Mouse (Mus musculus) hindbrain, embryonic 15.5 days (tissue): Measurements from ENCODE around the gene Rgcc. TPM values are rescaled to one million over a fixed set of nuclear protein-coding genes. Genes with fewer than 3 reads are reported as not detected.

Experiments used
- ATAC-seq: fragments of 200-750 bp; cut with Nextera tagmentation; 2 replicates; pipeline ENCODE4 v1.8.0; 2017; ENCODE audit warnings: low read depth, moderate number of reproducible peaks, moderate TSS enrichment; ENCODE audit not compliant: low FRiP score
- H3K27ac ChIP-seq: fragments of 300-500 bp; sonication (generic); replicated peaks from 2 replicates; pipeline ENCODE4 v1.5.1; 2015; ENCODE audit warnings: mild to moderate bottlenecking, inconsistent platforms
- H3K27me3 ChIP-seq: fragments of 300-500 bp; sonication (generic); 2 replicates; pipeline ENCODE4 v1.6.1; 2015; ENCODE audit warnings: control low read depth, inconsistent platforms
- H3K36me3 ChIP-seq: fragments of 300-500 bp; sonication (generic); 2 replicates; pipeline ENCODE4 v1.6.1; 2015; ENCODE audit warnings: control low read depth, inconsistent platforms
- H3K4me1 ChIP-seq: fragments of 300-500 bp; sonication (generic); replicated peaks from 2 replicates; pipeline ENCODE4 v1.6.1; 2015; ENCODE audit warnings: control low read depth, inconsistent platforms
- H3K4me2 ChIP-seq: fragments of 300-500 bp; sonication (generic); 2 replicates; pipeline ENCODE4 v1.6.1; 2015; ENCODE audit warnings: moderate library complexity, mild to moderate bottlenecking, inconsistent platforms
- H3K4me3 ChIP-seq: fragments of 300-500 bp; sonication (generic); 2 replicates; pipeline ENCODE4 v1.5.1; 2015; ENCODE audit warnings: mild to moderate bottlenecking, inconsistent platforms
- H3K9ac ChIP-seq: fragments of 300-500 bp; sonication (generic); 2 replicates; pipeline ENCODE4 v1.6.1; 2015; ENCODE audit warnings: inconsistent platforms
- H3K9me3 ChIP-seq: fragments of 300-500 bp; sonication (generic); 2 replicates; pipeline ENCODE4 v1.6.1; 2016; ENCODE audit warnings: control low read depth, inconsistent platforms
- whole genome bisulfite sequencing: fragments of 180-500 bp; shearing (Covaris S2); methylation state at CpG from one replicate; pipeline ENCODE4 v1.1.7; 2015; 5-methylcytosine and 5-hydroxymethylcytosine counted together
- polyA plus RNA-seq: library from polyadenylated mRNA; unstranded; fragments of >200 nt; fragmentation: Nextera tagmentation; extraction: Ambion mirVana; gene quantifications from 2 replicates; pipeline ENCODE4 v1.2.1, GENCODE M21; 2015

Gene Rgcc
- polyA plus RNA-seq, 1 experiment from 2014 or later, result 40.4 TPM

DNA sequence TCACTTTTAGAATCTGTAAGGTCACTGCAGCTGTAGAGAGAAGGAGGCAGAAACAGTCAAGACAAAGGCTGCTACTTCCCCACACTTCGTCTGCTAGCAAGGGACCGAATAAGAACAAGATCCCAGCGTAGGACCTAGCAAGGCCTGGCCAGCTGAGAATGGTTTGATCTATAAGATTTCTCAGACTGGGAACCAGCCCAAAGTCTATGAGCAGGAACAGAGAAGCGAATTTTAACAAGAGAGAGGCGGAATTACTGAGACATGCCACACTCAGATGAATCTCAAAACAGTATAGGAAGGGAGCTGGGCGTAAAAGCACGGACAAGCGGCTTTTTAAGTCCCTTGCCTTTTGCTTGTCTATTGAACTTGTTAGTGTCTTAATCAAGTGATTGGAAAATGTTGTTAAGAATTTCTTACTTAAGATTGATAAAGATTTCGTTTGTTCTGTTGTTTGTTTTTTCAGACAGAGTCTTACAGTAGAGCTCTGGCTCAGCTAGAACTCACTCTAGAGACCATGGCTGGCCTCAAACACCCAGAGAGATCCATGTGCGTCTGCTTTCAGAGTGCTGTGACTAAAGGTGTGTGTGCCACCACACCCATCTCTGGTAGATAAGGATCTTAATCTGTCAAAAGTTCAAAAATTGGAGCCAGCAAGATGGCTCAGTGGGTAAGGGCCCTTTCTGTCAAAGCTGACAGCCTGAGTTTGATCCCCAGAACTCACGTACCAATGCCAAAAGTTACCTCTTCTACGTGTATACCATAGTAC, 13.0 kb upstream of the Rgcc start:
- no peaks in the 10 kb centered on the region for H3K36me3 ChIP-seq
- H3K9ac ChIP-seq, result no peak overlapping the region
- no peak overlapping the region for H3K4me2 ChIP-seq
- H3K4me1 ChIP-seq, result no peaks in the 10 kb centered on the region
- 79% methylated on average over 12 of the region's 12 CpGs for WGBS
- H3K27ac ChIP-seq, result peak overlapping the region; percentile 65
- H3K9me3 ChIP-seq, result no peaks in the 10 kb centered on the region
- no peaks in the 10 kb centered on the region for H3K27me3 ChIP-seq
- H3K4me3 ChIP-seq, result no peak overlapping the region
- ATAC-seq, result no peak

DNA sequence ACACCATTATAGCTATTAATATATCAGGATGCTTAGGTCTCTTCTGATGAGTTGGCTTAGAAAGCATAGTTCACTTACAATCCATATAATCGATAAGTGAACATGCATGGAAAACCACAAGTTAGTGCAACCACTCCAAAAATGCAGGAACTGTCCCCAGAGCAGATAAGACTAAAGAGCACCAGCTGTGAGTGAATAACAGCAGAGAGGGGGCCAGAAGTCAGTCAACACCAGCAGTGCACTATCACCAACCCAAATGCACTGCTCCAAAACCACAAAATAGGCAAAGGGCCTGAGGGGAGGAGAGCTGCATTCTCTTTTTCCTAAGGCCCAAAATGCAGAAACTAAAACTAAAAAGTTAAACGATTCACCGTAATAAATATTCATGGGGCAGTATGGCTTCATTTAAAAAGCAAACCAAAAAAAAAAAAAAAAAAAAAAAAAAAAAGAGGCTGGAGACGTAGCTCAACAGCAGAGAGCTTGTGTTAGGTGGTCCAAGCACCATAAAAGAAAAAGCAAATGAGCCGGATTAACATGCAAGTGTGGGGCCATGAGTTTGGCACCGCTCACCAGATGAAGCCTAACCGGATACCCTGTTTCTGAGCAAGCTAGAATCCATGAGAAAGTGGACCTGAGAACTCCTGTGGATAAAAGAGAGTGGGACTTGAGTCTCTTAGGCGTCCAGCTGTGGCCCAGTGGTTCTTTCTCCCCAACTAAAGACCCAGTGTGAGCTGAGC, 12.2 kb upstream of the Rgcc start:
- H3K4me3 ChIP-seq, result no peak overlapping the region
- no peaks in the 10 kb centered on the region for H3K4me1 ChIP-seq
- WGBS, result 56% methylated on average over 8 of the region's 8 CpGs
- H3K27me3 ChIP-seq, result no peaks in the 10 kb centered on the region
- peak overlapping the region; percentile 65 for H3K27ac ChIP-seq
- H3K9ac ChIP-seq, result no peak overlapping the region
- no peak overlapping the region for H3K4me2 ChIP-seq
- no peaks in the 10 kb centered on the region for H3K9me3 ChIP-seq
- H3K36me3 ChIP-seq, result no peaks in the 10 kb centered on the region
- peak; percentile 64; the same call in 1 of the 2 replicates for ATAC-seq

DNA sequence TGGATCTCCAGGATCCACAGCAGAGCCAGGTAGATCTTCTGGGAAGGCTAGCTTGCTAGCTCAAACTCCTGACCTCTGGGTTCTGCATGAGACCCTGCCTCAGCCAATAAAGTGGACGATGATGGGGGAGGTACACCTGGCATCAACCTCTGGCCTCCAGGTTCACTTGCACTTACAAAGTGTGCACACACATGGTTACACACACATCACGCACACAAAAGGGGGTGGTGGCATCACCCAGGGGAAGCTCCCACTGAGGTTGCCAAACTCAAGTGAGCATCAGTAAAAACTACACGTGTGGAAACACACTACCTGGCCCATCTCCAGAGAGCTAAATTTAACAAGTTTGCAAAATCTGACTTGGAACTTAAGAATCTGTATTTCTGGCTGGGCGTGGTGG, 11.3 kb upstream of the Rgcc start:
- H3K4me2 ChIP-seq, result no peak overlapping the region
- no peak overlapping the region for H3K4me3 ChIP-seq
- WGBS, result 82% methylated on average over 4 of the region's 4 CpGs
- H3K27me3 ChIP-seq, result no peaks in the 10 kb centered on the region
- no peak overlapping the region for H3K9ac ChIP-seq
- no peak overlapping the region for H3K27ac ChIP-seq
- ATAC-seq, result no peak
- 0 out of 2 replicates have a peak, but pooled peaks cover 3% of the 10 kb centered on the region for H3K4me1 ChIP-seq
- no peaks in the 10 kb centered on the region for H3K36me3 ChIP-seq
- H3K9me3 ChIP-seq, result no peaks in the 10 kb centered on the region

DNA sequence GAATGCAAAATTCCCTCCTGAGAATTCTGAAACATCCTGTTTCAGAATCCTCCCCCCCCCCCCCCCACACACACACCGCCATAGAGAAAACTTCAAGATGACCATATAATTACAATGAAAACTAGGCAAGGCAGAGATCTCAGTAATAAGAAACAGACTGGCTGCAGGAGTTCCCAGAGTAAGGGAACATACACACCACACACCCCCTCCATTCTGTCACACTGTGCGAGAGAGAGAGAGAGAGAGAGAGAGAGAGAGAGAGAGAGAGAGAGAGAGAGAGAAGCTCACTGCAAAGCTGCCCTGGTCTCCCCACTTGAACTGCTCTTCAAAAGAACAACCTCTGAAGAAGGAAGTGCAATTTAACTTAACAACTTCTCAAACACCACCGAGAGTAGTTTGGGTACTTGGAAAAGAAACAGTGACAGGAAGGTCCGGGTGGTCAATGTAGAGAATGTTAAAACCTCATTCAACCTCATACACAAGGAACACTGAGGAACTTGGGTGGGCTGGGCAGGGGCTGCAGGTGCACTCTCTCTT, 10.5 kb upstream of the Rgcc start:
- H3K4me3 ChIP-seq, result no peak overlapping the region
- no peak for ATAC-seq

DNA sequence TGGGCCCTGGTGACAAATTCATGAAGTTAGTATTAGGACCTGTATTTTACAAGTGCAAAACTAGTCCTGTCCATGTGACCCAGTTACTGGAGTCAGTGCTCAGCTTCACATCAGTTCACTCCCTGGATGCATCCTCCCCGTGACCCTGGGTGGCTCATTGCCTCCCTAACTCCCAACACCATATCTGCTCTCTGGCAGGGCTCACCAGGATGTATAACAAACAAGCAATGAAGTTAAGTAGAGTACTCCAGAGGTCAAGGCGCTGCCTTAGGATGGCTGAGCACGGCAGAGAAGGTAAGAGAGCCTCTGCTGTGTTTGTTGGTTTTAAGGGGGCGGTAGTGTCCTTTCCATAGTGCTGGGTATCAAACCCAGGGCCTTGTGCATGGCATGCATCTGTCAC, 7.7 kb upstream of the Rgcc start:
- no peaks in the 10 kb centered on the region for H3K36me3 ChIP-seq
- H3K9ac ChIP-seq, result no peak overlapping the region
- H3K4me2 ChIP-seq, result no peak overlapping the region
- no peaks in the 10 kb centered on the region for H3K27me3 ChIP-seq
- WGBS, result 47% methylated on average over 4 of the region's 4 CpGs
- H3K27ac ChIP-seq, result no peak overlapping the region
- H3K9me3 ChIP-seq, result no peaks in the 10 kb centered on the region
- ATAC-seq, result no peak
- no peak overlapping the region for H3K4me3 ChIP-seq
- 0 out of 2 replicates have a peak, but pooled peaks cover 3% of the 10 kb centered on the region for H3K4me1 ChIP-seq

More for the DNA sequence above, 10.5 kb upstream of the Rgcc start:
- Histone ChIP-seq H3K9me3 (no peaks in the 10 kb centered on the region), H3K4me1 (0 out of 2 replicates have a peak, but pooled peaks cover 3% of the 10 kb centered on the region), H3K4me2 (no peak overlapping the region), H3K9ac (no peak overlapping the region), H3K36me3 (no peaks in the 10 kb centered on the region), H3K27me3 (no peaks in the 10 kb centered on the region), H3K27ac (no peak overlapping the region)
- WGBS, result 81% methylated on average over 4 of the region's 4 CpGs

DNA sequence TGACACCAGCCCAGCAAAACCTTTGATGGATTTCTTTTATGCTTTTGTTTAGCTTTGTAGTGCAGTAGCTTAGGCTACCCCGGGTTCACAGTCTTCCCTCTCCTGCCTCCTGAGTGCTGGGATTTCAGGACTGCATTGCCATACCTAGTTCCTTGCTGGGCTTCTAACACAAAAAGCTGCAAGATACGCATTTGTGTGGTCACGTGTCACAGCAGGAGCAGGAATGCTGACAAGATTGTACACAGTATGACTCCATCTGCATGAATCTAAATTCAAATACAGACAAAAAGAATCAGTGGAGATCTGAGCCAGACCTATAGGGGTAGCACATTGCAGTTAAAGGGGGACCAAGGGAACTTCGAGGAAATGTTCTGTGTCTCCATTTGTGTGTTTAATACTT, 6.9 kb upstream of the Rgcc start:
- Histone ChIP-seq H3K4me1 (0 out of 2 replicates have a peak, but pooled peaks cover 3% of the 10 kb centered on the region), H3K9me3 (no peaks in the 10 kb centered on the region), H3K27me3 (no peaks in the 10 kb centered on the region), H3K4me2 (no peak overlapping the region), H3K9ac (no peak overlapping the region), H3K4me3 (no peak overlapping the region), H3K36me3 (no peaks in the 10 kb centered on the region), H3K27ac (no peak overlapping the region)
- WGBS, result 8% methylated on average over 4 of the region's 4 CpGs
- no peak for ATAC-seq

DNA sequence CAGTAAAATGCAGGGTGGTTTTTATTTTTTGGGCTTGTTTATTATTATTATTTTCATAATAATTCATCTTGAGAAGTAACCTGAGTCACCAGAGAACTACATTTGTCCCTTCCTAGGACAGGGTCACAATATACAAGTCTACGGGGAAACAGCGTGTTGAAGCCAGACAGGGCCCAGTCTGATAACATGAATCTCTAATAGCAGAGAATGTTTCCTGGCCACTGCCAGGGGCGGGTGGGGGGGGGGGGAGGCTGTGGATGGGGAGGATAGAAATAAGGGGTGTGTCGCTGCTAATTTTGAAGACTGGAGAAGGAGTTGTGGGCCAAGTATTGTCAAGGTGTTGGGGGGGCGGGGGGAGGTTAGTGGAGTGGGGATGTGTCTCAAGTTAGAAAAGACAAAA, 6.5 kb upstream of the Rgcc start:
- Histone ChIP-seq H3K27me3 (no peaks in the 10 kb centered on the region), H3K4me2 (no peak overlapping the region), H3K27ac (no peak overlapping the region), H3K9me3 (no peaks in the 10 kb centered on the region), H3K36me3 (no peaks in the 10 kb centered on the region), H3K4me1 (0 out of 2 replicates have a peak, but pooled peaks cover 3% of the 10 kb centered on the region), H3K4me3 (no peak overlapping the region), H3K9ac (no peak overlapping the region)
- 54% methylated on average over 5 of the region's 5 CpGs for WGBS
- ATAC-seq, result no peak

DNA sequence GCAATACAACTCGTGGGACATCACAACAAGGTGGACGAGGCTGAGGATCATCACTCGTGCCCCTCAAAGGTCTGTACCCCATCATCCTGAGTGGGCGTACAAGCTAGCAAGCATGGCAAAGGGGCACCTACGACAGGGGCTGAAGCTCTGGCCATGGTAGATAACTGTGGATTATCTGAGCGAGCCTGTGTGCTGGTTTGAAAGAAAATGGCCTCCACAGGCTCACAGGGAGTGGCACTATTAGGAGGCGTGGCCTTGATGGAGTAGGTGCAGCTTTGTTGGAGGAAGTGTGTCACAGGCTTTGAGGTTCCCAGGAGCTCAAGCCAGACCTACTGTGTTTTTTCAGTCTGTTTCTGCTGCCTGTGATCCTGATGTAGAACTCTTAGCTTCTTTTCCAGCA, 5.7 kb upstream of the Rgcc start:
- Histone ChIP-seq H3K4me3 (no peak overlapping the region), H3K9ac (no peak overlapping the region), H3K9me3 (no peaks in the 10 kb centered on the region), H3K27me3 (no peaks in the 10 kb centered on the region), H3K4me2 (no peak overlapping the region), H3K36me3 (no peaks in the 10 kb centered on the region), H3K27ac (no peak overlapping the region), H3K4me1 (0 out of 2 replicates have a peak, but pooled peaks cover 3% of the 10 kb centered on the region)
- 88% methylated on average over 7 of the region's 7 CpGs for WGBS
- no peak for ATAC-seq

DNA sequence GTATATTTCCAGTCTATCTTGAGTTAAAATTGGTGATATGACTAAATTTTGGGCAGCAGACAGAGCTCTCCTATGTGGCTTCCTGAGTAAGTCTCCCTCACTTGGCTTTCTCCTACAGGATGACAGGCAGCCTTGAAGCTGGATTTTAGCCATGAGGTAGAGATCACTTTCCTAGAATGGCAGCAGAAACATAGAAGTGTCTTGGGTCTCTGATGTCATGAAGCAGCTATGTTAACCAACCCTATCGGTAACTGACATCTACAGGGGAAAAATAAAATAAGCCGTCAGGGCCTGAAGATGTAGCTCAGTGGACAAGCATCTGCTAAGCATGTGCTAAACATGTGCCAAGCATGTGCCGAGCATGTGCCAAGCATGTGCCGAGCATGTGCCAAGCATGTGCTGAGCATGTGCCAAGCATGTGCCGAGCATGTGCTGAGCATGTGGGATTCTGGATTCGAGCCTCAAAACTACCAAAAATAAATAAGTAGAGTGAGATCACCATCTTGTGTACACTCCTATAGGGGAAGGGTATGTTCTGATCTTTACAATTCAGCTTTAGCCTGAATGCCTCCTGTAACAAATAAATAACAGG, 3.5 kb upstream of the Rgcc start:
- no peak overlapping the region for H3K4me2 ChIP-seq
- H3K27me3 ChIP-seq, result no peaks in the 10 kb centered on the region
- H3K27ac ChIP-seq, result no peak overlapping the region
- WGBS, result 92% methylated on average over 6 of the region's 6 CpGs
- peaks cover 19% of the 10 kb centered on the region for H3K4me1 ChIP-seq
- H3K4me3 ChIP-seq, result no peak overlapping the region
- H3K36me3 ChIP-seq, result no peaks in the 10 kb centered on the region
- ATAC-seq, result no peak
- H3K9ac ChIP-seq, result no peak overlapping the region
- H3K9me3 ChIP-seq, result no peaks in the 10 kb centered on the region

DNA sequence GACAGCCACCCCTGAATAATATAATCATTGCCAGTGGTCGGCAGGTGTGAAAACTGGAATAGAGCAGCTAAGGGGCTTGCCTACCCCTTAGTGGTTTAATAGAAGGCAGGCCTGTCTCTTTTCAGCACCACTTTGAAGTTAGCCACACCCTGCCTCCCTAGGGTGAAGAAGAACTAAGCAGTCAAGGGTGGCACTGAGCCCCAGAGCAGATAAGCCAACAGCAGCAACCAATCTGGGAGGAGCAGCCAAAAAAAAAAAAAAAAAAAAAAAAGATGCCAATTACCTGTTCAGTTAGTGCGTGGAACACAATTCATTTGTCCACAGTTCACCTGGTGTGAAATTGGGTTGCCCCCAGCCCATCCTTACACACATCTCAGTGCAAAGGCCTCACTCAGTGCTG, 1.7 kb upstream of the Rgcc start:
- Histone ChIP-seq H3K27ac (no peak overlapping the region), H3K36me3 (no peaks in the 10 kb centered on the region), H3K9me3 (no peaks in the 10 kb centered on the region), H3K9ac (no peak overlapping the region), H3K27me3 (peaks cover 6% of the 10 kb centered on the region), H3K4me2 (no peak overlapping the region), H3K4me1 (peaks cover 17% of the 10 kb centered on the region), H3K4me3 (no peak overlapping the region)
- no peak for ATAC-seq
- WGBS, result 83% methylated on average over 2 of the region's 2 CpGs

DNA sequence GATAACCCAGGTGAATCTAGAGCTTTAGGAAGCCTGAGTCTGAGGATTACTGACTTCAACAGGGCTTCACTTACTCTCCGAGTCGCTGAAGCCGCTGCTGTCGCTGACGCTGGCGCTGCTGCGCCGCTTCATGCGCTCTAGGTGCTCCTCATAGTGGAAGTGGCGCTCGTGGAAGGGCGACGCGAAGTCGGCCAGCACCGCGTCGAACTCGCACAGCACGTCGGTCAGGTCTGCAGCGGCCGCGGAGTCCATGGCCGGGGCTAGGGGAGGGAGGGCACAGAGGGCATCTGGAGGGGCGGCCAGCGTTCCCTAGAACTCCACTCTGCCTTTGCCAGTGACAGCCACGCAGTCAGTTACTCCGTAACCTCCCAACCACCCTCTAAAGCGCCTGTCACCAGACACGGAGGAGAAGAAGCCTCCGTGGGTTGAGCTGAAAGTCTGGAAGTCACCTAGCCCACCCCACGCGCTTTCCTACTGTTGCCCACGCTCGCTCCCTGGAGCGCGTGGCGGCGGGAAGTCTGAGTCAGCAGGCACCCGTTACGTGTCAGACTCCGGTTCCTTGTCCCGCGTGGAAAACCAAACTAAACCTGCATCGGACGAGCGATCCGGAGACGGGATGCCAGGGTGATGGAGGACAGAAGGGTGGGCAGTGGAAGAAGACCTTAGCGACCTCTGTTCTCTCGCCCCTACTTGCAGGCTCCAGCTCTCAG, 649 bp downstream of the Rgcc start:
- ATAC-seq, result peak; percentile 24; the same call in 1 of the 2 replicates
- peak overlapping the region; percentile 52 for H3K9ac ChIP-seq
- H3K27me3 ChIP-seq, result peaks cover 6% of the 10 kb centered on the region
- no peaks in the 10 kb centered on the region for H3K36me3 ChIP-seq
- peak overlapping the region; percentile 52 for H3K4me3 ChIP-seq
- H3K4me2 ChIP-seq, result peak overlapping the region; percentile 98
- WGBS, result under 1% methylated on average over 50 of the region's 52 CpGs
- H3K9me3 ChIP-seq, result no peaks in the 10 kb centered on the region
- H3K27ac ChIP-seq, result 0 out of 2 replicates have a peak overlapping the region, but pooled peaks have one; percentile 1
- H3K4me1 ChIP-seq, result peaks cover 22% of the 10 kb centered on the region
